Mouse (Mus musculus) bone marrow, adult 2 months (tissue): ENCODE results near the gene Slc38a10.

ENCODE experiments used
- CTCF ChIP-seq: fragments of 200-500 bp; IDR thresholded peaks from 2 replicates; pipeline ENCODE4 v1.5.1; 2011; ENCODE audit warnings: low read length, control low read depth; ENCODE audit not compliant: control insufficient read depth, insufficient read depth
- POLR2A ChIP-seq: fragments of 200-500 bp; IDR thresholded peaks from 2 replicates; pipeline ENCODE4 v1.6.1; 2011; ENCODE audit warnings: low read depth, mild to moderate bottlenecking, control low read depth, low read length, borderline replicate concordance; ENCODE audit not compliant: control insufficient read depth

DNA sequence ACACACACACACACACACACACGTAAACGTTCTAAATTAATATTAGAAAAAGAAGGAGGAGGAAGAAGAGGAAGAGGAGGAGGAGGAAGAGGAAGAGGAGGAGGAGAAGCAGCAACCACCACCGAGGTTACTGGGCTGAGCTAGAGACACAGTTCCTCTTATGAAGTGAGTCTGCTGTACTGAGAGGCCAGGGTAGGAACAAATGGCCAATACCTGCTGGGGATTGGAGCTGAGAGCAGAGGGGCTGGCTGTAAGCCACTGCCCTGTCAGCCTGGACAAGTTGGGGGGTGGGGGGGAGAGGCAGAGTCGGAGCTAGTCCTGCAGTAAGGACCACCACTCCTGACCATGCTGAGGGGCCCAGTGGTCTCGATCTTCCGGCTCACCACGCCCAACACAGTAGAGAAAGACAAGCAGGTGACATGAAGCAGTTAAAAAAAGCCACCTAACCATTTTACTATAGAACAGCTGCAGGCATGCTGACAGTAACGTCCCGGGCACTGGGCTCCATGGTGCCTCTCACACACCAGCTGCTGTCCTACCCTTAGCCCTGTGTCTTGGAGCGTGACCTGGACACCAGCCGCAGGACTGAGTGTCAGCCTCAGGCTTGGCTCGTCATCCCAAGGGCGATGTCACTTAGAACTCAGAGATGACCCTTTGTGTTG is 87.0 kb downstream of the Slc38a10 start:
- TF ChIP-seq CTCF (no peak), POLR2A (no peak; the same call in 1 of the 2 replicates)
